Mouse (Mus musculus) layer of hippocampus, postnatal 36 days (tissue): Measurements from ENCODE around the gene Gm21746. TPM values are rescaled to one million over a fixed set of nuclear protein-coding genes. Genes with fewer than 3 reads are reported as not detected.
"Not testable (repeated sequence)": the region's sequence is repeated elsewhere in the genome, so short reads cannot be mapped to it uniquely, and the experiment has no call there.

Experiments used
- DNase-seq, 2 experiments: peaks; one replicate each; pipeline ENCODE4 v3.0.0; 2022
- total RNA-seq, 2 experiments: library from RNA; stranded (reverse); gene quantifications; 2 replicates each; pipeline ENCODE4 v1.2.3; 2021

Gm21746 gene
- not detected for total RNA-seq

DNA sequence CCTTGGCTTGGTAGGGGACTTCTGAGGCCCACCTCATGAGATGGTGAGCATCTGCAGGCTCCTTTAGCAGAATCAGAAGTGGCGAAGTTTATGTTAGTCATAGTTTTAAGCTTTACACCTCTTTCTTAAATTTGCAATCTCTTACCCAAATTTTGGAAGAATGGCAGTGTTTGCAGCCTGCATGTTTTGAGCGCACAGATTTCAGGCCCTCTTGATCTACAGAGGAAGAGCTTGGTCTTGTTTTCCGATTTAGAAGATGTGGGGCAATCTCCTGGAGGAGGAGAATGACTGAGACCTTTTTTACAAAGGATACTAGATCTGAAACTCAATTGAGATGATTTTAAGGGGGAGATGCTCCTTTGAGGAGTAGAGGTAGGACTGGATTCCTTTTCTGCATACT, at the start of gene Gm21746:
Gene Gm21746 (minus strand): TSS at position 101 of the 400 bp plus-strand sequence.
- not testable (repeated sequence) for DNase-seq

DNA sequence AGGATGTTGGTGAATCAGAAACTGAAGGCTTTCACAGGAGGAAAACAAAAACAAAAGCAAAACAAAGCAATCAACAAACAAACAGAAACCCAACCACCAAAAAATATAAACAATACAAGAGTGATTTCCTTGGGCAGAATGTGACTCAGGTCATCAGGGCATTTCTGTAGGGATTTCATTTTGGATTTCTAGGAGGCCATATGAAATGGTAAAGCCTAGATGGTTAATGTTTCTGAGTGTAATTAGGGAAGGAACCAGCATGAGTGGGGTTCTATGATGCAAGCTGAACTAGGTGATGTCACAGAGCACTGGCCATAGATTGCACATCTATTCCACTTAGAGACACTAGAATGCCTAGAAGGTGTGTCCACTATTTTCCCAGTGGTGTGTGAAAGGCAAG, 29.0 kb upstream of the Gm21746 start, which contains the start of gene Gm20873:
Gene Gm20873 (plus strand): TSS at position 301 of the 400 bp plus-strand sequence.
- not testable (repeated sequence) for DNase-seq

Other genes starting within 250 kb of the Gm21746 start
- gene Gm20873, start 29.1 kb upstream of the Gm21746 start, total RNA-seq = not detected